Mouse (Mus musculus) layer of hippocampus, postnatal 25 days (tissue): ENCODE data around the gene Pitpnb. TPM values are rescaled to one million over a fixed set of nuclear protein-coding genes. Genes with fewer than 3 reads are reported as not detected.

Source experiments
- DNase-seq, 2 experiments: peaks; one replicate each; pipeline ENCODE4 v3.0.0; 2022; ENCODE audit warnings: mixed read lengths in 2 of 2, low spot score in 1 of 2; ENCODE audit errors: extremely low spot score in 1 of 2
- total RNA-seq, 2 experiments: library from RNA; stranded (reverse); gene quantifications; 2 replicates each; pipeline ENCODE4 v1.2.3; 2021

The Pitpnb gene
- total RNA-seq, 2 experiments from 2014 or later: 75.8 to 79.9 TPM

DNA sequence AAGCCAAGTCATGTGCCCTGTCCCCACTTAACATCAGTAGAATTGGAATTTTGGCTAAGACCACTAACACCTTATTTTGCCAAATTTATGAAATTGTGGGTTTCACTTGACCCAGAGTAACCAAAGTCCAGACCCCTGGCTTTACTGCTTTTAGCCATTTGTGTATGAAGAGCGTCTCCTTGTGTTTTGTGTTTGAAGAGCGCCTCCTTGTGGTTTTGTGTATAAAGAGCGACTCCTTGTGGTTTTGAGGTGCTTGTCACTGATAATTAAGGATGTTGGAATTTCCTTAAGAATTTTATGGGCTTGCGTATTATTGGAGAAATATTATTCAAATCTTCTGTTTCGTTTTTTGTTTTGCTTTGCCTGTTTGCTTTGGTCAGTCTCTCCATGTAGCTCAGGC is 11.0 kb downstream of the Pitpnb start:
- DNase-seq: no peak

DNA sequence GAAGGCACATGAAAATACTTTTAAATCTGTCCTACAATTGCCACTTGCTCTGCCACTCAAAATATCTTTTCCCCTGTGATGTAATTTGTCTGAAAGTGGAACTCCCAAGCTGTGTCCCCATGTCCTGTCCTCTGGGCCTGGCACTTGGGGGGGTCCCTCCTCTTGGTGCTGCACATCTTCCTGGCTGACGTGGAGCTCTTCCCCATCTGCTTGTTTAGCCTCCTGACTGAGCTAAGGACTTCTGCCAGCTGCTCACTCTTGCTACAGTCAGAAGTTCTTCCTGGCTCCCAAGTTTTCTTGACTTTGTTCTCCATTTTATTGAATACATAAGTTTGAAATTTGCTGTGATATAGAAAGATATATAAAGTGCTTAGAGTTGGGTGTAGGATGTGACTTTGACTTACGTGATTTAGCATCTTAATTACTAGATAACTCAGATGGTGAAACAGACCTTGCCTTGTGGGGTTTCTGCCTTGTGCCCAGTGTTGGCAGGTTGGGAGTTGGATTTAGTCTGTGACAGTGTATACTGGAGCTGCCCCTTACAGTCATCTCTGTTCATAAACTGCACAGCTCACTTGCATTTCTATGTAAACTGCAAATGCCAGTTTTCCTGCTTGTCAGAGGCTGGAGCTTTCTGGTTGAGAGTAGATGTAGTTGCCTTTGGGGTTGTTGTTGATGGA is 14.3 kb downstream of the Pitpnb start:
- DNase-seq: no peak

DNA sequence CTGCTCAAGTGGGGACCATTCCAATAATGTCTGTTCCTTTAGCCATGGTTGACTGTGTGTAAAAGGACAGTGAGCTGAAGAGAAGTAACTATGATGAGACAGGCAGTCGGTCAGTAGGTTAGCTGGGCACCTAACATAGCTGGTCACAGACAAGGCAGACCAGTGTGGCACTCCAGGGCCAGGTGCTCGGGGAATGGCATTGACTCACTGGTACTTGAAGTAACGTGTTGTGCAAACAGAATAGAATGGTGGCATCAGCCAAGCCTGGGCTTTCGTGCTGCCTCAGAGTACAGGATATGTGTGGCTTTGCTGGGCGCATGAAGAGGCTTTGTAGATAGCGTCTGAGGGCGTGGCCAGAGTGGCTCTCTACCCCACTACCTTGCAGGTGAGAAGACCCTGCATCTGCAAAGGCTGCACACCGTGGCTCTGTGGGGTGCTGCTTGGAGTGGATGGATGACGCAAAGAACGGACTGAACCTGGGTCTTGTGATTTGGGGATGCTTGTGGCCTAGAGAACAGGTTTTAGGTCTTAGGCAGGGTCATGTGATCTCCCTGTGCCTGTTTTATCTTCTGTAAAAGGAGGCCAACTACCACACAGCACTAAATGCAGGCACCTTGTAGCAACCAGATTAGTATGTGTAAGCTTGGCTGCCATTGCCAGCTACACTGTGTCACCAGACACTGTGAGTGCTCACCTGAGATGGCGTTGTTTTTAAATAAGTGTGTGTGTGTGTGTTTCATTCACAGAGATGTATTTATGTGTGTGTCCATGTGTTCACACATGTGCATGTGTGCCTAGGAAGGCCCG is 26.5 kb downstream of the Pitpnb start:
- DNase-seq: no peak

GRCm38 (mm10) chr5:111360546-111360945 is 30.0 kb downstream of the Pitpnb start:
- DNase-seq: peak in 1 of 2 experiments; percentile 27

DNA sequence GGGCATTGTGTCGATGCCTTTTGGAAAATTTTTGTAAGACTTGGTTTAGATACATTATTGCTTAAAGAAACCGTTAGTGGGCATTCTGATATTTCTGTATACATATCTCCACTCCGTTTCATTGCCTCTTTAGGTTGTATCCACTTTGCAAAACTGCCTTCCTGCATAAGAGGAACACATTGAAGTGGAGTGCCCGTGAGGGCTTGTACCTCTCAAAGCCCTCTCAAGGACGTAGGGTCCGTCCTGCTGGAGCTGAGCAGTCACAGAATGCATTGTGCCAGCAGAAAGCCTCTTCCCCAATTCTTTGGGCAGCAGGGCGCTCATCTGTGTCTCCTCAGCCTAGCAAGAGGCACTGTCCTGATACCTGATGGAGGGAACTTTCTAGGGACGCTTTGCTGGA is 30.5 kb downstream of the Pitpnb start:
- no peak for DNase-seq

- DNase-seq: no peak
These were observed 31.3 kb downstream of the Pitpnb start for GRCm38 (mm10) chr5:111361846-111362245.

GRCm38 (mm10) chr5:111363446-111364062 is 33.0 kb downstream of the Pitpnb start:
- no peak for DNase-seq

GRCm38 (mm10) chr5:111364533-111364932 is 34.0 kb downstream of the Pitpnb start:
- DNase-seq: peak in 1 of 2 experiments; percentile 38

- DNase-seq: no peak
These were observed 35.6 kb downstream of the Pitpnb start for GRCm38 (mm10) chr5:111366140-111366539.

DNA sequence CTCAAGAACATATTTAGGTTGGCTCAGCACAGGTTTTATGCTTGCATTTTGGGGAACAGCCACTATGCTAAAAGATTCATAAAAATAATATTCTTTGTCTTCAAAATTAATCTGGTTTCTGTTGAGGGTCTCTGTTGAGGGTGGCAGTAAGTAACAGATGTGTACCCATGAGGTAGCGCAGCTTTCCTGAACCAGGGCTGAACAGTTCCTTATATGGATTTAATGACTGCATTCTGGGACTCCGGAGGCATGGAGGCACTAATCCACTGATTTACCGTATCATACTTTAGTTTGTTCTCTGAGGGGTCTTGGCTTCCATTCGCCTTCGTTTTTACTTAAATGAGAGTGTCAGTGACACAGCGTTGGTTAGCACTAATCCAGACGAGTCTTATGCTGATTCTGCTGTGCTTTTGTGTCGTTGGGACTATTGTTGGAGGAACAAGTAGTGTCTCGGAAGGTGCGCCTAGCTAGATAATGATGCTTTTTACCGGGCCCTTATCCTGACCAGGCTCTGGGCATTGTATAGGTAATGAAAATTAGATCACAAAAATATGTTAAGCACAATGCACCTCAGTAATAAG is 37.5 kb downstream of the Pitpnb start:
- DNase-seq: no peak

GRCm38 (mm10) chr5:111368576-111368975 is 38.0 kb downstream of the Pitpnb start:
- no peak for DNase-seq

DNA sequence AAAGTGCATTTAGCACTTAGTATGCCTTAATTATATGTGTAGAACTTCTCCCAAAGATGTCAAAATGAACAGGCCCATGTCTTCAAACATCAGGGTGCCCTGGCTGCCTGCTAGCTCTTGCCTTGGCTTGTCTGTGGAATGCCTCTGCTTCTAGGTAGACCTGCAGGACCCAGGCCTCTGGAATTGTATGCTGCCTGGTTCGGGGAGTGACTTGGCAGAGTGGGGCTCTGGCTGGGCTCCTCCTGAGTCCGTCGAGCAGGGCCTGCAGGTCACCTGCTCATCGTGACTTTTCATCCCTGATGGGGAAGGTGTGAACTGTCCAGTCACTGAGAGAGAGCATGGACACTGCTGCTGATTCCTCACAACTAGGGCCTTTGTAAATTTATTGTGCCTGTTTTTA is 45.1 kb downstream of the Pitpnb start:
- DNase-seq: peak in 1 of 2 experiments; percentile 2

- no peak for DNase-seq
These were observed 45.9 kb downstream of the Pitpnb start for GRCm38 (mm10) chr5:111376276-111377020.

DNA sequence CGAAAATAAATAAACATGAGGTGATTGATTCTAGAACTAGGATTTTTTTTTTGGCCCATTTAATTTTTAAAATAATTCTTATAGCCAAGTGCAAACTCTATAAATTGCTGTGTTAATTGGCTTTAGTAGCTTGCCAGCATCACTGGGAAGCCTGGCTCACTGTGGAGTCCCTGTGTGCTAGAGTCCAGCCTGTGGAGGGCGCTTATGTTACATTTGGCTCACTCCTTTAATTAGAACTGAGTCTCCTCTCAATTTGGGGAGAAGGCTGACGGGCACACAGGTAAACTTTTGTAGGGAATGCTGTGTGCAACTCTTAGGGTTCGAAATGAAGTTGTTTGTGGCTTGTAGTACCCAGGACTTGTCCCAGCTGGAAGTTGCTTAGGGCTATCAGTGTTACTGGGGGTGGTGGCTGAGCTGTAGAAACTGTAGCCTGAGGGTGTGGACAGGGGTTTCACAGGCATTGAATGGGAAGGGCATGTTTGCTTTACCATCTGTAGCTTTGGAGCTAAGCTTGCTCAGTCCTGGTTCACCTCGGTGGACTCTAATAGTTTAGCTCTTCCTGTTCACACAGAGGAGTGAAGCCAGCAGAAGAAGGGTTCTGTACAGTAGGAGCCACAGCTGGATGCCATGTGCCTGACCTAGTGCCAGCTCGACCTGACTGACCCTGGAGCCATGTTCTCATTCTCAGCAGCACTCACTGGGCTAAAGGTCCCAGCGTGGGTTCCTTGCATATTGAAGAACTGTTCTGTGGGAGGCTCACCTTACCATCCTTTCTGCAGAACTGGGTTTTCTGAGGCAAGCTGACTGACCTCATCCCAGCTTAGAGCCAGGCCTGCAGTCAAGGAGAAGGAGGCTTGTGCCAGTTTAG is 47.8 kb downstream of the Pitpnb start:
- no peak for DNase-seq

- no peak for DNase-seq
These were observed 52.8 kb downstream of the Pitpnb start for GRCm38 (mm10) chr5:111383335-111383734.

DNA sequence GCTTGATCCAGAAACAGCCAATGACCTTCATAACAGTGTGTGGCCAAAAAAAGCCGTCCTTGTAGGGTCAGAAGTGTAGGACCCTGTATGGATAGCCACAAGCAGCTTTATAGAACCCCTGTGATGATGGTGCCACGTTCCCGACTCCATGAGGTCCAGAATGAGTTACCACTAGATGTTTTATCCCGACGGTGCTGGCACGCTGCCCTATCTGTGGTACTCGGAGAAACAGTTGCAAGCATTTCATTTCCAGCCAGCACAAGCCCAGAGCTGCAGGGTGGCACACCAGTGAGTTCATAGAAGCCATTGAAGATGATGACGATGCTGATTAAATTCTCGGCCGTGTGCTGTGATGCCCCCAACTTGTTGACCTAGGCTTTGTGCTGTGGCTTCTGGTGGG is 60.3 kb downstream of the Pitpnb start:
- no peak for DNase-seq

GRCm38 (mm10) chr5:111391485-111391884 is 60.9 kb downstream of the Pitpnb start:
- no peak for DNase-seq

DNA sequence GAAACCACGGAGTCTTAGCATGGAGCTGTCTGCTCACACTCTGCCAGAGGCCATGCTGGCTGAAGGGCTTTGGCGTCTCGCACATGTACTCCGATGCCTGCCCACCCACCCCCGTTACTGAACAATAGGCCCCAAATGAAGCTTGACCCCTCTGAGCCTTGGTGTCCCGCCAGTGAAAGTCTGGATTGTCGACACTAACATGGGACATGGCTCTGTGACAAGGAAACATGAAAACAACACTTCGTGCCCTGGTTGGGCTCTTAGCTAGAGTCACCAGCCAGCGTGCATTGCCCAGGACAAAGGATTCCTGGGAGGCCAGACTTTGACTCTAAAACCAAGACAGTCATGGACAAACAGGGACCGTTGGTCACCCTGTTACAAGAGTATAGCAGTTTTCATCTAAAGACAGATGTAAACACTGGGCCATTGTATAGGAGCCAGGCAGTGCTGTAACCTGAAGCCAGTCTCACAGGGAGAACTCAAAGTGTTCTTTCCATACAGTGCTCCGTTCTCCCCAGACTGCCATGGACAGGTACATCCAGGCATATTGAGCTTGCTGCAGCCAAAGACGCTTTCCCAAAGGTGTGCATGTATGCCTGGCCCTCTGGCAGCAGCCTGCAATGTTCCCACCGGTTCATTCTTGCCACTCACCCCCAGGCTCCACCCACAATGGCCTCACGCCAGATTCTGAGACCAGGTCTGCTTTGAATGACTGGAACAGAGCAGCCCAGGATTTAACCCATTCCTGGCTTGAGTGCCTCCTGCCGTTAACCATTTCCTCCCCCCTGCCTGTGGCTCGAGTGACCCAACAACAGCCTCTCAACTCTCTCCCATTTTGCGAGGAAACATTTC is 63.0 kb downstream of the Pitpnb start:
- DNase-seq: peak in 1 of 2 experiments; percentile 23
